Mouse (Mus musculus) G1E (cell line): ENCODE data around the gene Cfap65. TPM values are rescaled to one million over a fixed set of nuclear protein-coding genes. Genes with fewer than 3 reads are reported as not detected.

Source experiments
- ATAC-seq: 2 replicates; pipeline ENCODE4 v1.8.0; 2016; ENCODE audit warnings: mild to moderate bottlenecking; ENCODE audit not compliant: insufficient number of reproducible peaks, poor library complexity, low FRiP score, severe bottlenecking; ENCODE audit errors: extremely low read depth
- DNase-seq: peaks from one replicate; pipeline ENCODE4 v3.0.0; 2012; ENCODE audit warnings: low spot score
- H3K27me3 ChIP-seq: 2 replicates; pipeline ENCODE4 v1.6.1; 2012; ENCODE audit warnings: mild to moderate bottlenecking, low read length, inconsistent platforms; ENCODE audit not compliant: insufficient read depth
- H3K36me3 ChIP-seq: replicated peaks from 2 replicates; pipeline ENCODE3; 2012; ENCODE audit warnings: mild to moderate bottlenecking, inconsistent platforms
- H3K4me1 ChIP-seq: 2 replicates; pipeline ENCODE4 v1.6.1; 2012; ENCODE audit warnings: low read depth, low read length, inconsistent platforms, mixed read lengths; ENCODE audit not compliant: insufficient read depth
- H3K4me3 ChIP-seq: 2 replicates; pipeline ENCODE4 v1.5.1; 2012; ENCODE audit warnings: low read depth, mild to moderate bottlenecking, inconsistent platforms, low read length, moderate library complexity, mixed read lengths
- H3K9me3 ChIP-seq: replicated peaks from 2 replicates; pipeline ENCODE4 v1.6.1; 2012; ENCODE audit warnings: inconsistent platforms
- CTCF ChIP-seq: IDR thresholded peaks from 2 replicates; pipeline ENCODE4 v1.5.1; 2012; ENCODE audit warnings: low read depth, low read length, inconsistent platforms, mixed read lengths
- GATA1 ChIP-seq: IDR thresholded peaks from 2 replicates; pipeline ENCODE4 v1.6.1; 2012; ENCODE audit warnings: borderline replicate concordance, low read length, inconsistent platforms, mixed read lengths
- GATA2 ChIP-seq: IDR thresholded peaks from 2 replicates; pipeline ENCODE4 v1.6.1; 2012; ENCODE audit warnings: low read depth, low read length, inconsistent platforms, borderline replicate concordance
- POLR2AphosphoS5 ChIP-seq: IDR thresholded peaks from 2 replicates; pipeline ENCODE4 v1.6.1; 2012; ENCODE audit warnings: low read depth, low read length, inconsistent platforms; ENCODE audit not compliant: insufficient replicate concordance
- TAL1 ChIP-seq: conservative IDR thresholded peaks from 2 replicates; pipeline ENCODE4 v1.6.1; 2012; ENCODE audit warnings: low read depth, low read length, inconsistent platforms, mixed read lengths
- polyA plus RNA-seq: library from polyadenylated mRNA; stranded (reverse); fragments of >175 nt; gene quantifications from 2 replicates; pipeline ENCODE4 v1.2.3, GENCODE M21; 2012
- total RNA-seq, 2 experiments: library from RNA; stranded (forward) in 1 of 2; stranded (reverse) in 1 of 2; fragments of 200-1000 nt in 1 of 2; fragments of >200 nt in 1 of 2; fragmentation: Nextera tagmentation in 1 of 2; gene quantifications; 2 replicates each; pipeline ENCODE4 v1.2.3; 2014 to 2017

Gene Cfap65
- total and polyA plus RNA-seq, 3 experiments = 0.11 TPM; not detected in 2

GRCm38 (mm10) chr1:74915706-74916105 is 19.7 kb downstream of the Cfap65 start:
- no peak for ATAC-seq
- H3K27me3 ChIP-seq = peaks cover 2% of the 10 kb centered on the region; the same call in 1 of the 2 replicates
- no peaks in the 10 kb centered on the region for H3K36me3 ChIP-seq
- no peak overlapping the region for H3K4me3 ChIP-seq
- TF ChIP-seq CTCF (no peak), GATA2 (no peak), TAL1 (no peak), POLR2AphosphoS5 (no peak), GATA1 (no peak)
- H3K9me3 ChIP-seq = peaks cover 3% of the 10 kb centered on the region; the same call in 1 of the 2 replicates
- peaks cover 3% of the 10 kb centered on the region; the same call in 1 of the 2 replicates for H3K4me1 ChIP-seq
- DNase-seq = no peak

DNA sequence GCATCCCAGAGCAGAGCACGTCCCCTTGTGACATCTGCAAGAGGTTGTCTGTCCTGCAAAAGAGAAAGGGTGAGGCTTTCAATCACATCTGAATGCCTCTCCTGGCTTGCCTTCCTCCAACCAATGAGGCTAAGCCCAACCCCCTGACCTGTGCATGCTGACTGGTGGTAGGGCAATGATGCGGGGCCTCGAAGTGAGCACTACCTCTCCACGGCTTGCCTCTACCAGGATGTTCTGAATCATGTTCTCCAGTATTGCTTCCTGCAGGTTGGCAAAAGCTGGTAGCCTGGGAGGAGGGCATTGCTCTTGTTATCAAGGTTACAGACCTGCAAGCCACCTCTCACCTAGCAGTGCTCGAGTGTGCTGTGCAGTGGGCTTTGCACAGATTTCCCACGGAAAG is 33.2 kb downstream of the Cfap65 start:
- DNase-seq = no peak
- no peaks in the 10 kb centered on the region for H3K9me3 ChIP-seq
- H3K4me3 ChIP-seq = no peak overlapping the region
- H3K36me3 ChIP-seq = no peaks in the 10 kb centered on the region
- no peak for TF ChIP-seq CTCF
- TF ChIP-seq POLR2AphosphoS5 = no peak
- no peak for TF ChIP-seq TAL1
- no peak for TF ChIP-seq GATA1
- TF ChIP-seq GATA2 = no peak
- no peak for ATAC-seq
- no peaks in the 10 kb centered on the region for H3K4me1 ChIP-seq
- H3K27me3 ChIP-seq = peaks cover 13% of the 10 kb centered on the region; the same call in 1 of the 2 replicates

DNA sequence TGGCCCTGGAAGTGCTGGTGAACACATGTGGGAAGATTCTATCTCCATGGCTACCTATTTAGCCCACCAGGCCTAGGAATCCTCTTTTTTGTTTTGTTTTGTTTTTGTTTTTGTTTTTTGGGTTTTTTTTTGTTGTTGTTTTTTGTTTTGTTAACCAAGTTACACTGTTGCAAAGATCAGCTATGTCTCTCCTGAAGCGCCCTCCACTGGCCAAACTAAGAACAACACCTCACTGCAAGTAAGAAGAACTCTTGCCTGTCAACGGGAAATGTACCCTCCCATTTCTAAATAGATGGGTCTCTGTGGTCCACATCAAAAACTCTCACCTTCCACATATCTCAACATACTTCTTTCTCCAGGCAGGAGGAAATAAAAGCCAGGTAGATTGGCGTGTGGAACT is 33.7 kb downstream of the Cfap65 start:
- H3K36me3 ChIP-seq = no peaks in the 10 kb centered on the region
- no peak for DNase-seq
- no peaks in the 10 kb centered on the region for H3K4me1 ChIP-seq
- H3K4me3 ChIP-seq = no peak overlapping the region
- ATAC-seq = no peak
- H3K9me3 ChIP-seq = no peaks in the 10 kb centered on the region
- H3K27me3 ChIP-seq = peaks cover 13% of the 10 kb centered on the region; the same call in 1 of the 2 replicates
- TF ChIP-seq CTCF (peak; percentile 48), GATA1 (no peak)

GRCm38 (mm10) chr1:74900341-74901285 is 34.8 kb downstream of the Cfap65 start:
- peaks cover 13% of the 10 kb centered on the region; the same call in 1 of the 2 replicates for H3K27me3 ChIP-seq
- no peaks in the 10 kb centered on the region for H3K9me3 ChIP-seq
- ATAC-seq (no peak), DNase-seq (no peak)
- TF ChIP-seq TAL1 = no peak
- no peak for TF ChIP-seq CTCF
- TF ChIP-seq GATA2 = no peak
- no peak for TF ChIP-seq GATA1
- TF ChIP-seq POLR2AphosphoS5 = no peak
- H3K36me3 ChIP-seq = no peaks in the 10 kb centered on the region
- no peak overlapping the region for H3K4me3 ChIP-seq
- no peaks in the 10 kb centered on the region for H3K4me1 ChIP-seq

GRCm38 (mm10) chr1:74898656-74899431 is 36.6 kb downstream of the Cfap65 start:
- DNase-seq (no peak), ATAC-seq (no peak)
- Histone ChIP-seq H3K4me3 (no peak overlapping the region), H3K27me3 (peaks cover 13% of the 10 kb centered on the region; the same call in 1 of the 2 replicates), H3K9me3 (no peaks in the 10 kb centered on the region), H3K4me1 (no peaks in the 10 kb centered on the region), H3K36me3 (no peaks in the 10 kb centered on the region)
- TF ChIP-seq POLR2AphosphoS5 = no peak
- TF ChIP-seq GATA2 = no peak

DNA sequence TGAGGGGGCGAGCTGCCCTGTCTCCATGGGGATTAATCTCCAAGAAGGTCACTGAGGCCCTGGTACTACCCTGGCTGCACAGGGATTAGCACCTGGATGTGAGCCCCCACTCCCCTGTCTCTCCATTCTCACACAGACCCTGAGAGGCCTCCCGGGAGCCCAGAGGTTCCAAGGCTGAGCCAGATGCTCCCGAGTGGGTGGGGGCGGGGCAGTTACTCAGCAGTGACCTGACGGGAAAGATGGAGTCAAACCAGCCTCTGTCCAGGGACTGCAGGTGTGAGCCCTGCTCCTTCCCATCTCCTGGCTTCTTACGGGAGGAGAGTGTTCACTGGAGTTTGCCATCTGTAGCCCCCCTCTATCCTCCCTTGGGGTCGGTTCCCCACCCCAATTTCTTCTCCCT is 37.4 kb downstream of the Cfap65 start:
- H3K4me3 ChIP-seq = no peak overlapping the region
- H3K36me3 ChIP-seq = no peaks in the 10 kb centered on the region
- TF ChIP-seq POLR2AphosphoS5 (no peak), CTCF (no peak), TAL1 (no peak), GATA1 (no peak), GATA2 (no peak)
- H3K4me1 ChIP-seq = no peaks in the 10 kb centered on the region
- no peaks in the 10 kb centered on the region for H3K9me3 ChIP-seq
- peaks cover 15% of the 10 kb centered on the region; the same call in 1 of the 2 replicates for H3K27me3 ChIP-seq
- ATAC-seq (no peak), DNase-seq (no peak)
